Mouse (Mus musculus) hindbrain, embryonic 14.5 days (tissue): Measurements from ENCODE around the gene F2. TPM values are rescaled to one million over a fixed set of nuclear protein-coding genes. Genes with fewer than 3 reads are reported as not detected.

Experiments
- ATAC-seq: fragments of 200-750 bp; cut with Nextera tagmentation; 2 replicates; pipeline ENCODE4 v1.8.0; 2017; ENCODE audit warnings: moderate number of reproducible peaks, mild to moderate bottlenecking, moderate TSS enrichment, moderate library complexity; ENCODE audit not compliant: low FRiP score
- DNase-seq: peaks from one replicate; pipeline ENCODE4 v3.0.0-alpha.2; 2015; ENCODE audit warnings: low spot score
- H3K27ac ChIP-seq: fragments of 300-500 bp; sonication (generic); 2 replicates; pipeline ENCODE4 v1.5.1; 2014; ENCODE audit warnings: mild to moderate bottlenecking, moderate library complexity
- H3K27me3 ChIP-seq: fragments of 300-500 bp; sonication (generic); 2 replicates; pipeline ENCODE4 v1.6.1; 2014; ENCODE audit warnings: mild to moderate bottlenecking, low read length, mixed read lengths; ENCODE audit not compliant: control insufficient read depth, insufficient read depth
- H3K36me3 ChIP-seq: fragments of 300-500 bp; sonication (generic); replicated peaks from 2 replicates; pipeline ENCODE4 v1.6.1; 2014; ENCODE audit not compliant: control insufficient read depth, insufficient read depth
- H3K4me1 ChIP-seq: fragments of 300-500 bp; sonication (generic); replicated peaks from 2 replicates; pipeline ENCODE4 v1.6.1; 2014; ENCODE audit warnings: antibody characterized with exemption, low read length, mixed read lengths; ENCODE audit not compliant: control insufficient read depth, insufficient read depth
- H3K4me2 ChIP-seq: fragments of 300-500 bp; sonication (generic); replicated peaks from 2 replicates; pipeline ENCODE4 v1.6.1; 2014; ENCODE audit warnings: mild to moderate bottlenecking, moderate library complexity
- H3K4me3 ChIP-seq: fragments of 300-500 bp; sonication (generic); replicated peaks from 2 replicates; pipeline ENCODE4 v1.5.1; 2014; ENCODE audit warnings: mild to moderate bottlenecking, low read length
- H3K9ac ChIP-seq: fragments of 300-500 bp; sonication (generic); 2 replicates; pipeline ENCODE4 v1.6.1; 2014
- H3K9me3 ChIP-seq: fragments of 300-500 bp; sonication (generic); 2 replicates; pipeline ENCODE4 v1.6.1; 2016; ENCODE audit warnings: low read length; ENCODE audit not compliant: control insufficient read depth
- WGBS: fragments of 180-500 bp; shearing (Covaris S2); extraction: QIAGEN DNeasy Blood & Tissue Kit; methylation state at CpG from one replicate; pipeline ENCODE4 v1.1.7; 2014; 5-methylcytosine and 5-hydroxymethylcytosine counted together
- polyA plus RNA-seq: library from polyadenylated mRNA; unstranded; fragments of >200 nt; fragmentation: Nextera tagmentation; extraction: Ambion mirVana; gene quantifications from 2 replicates; pipeline ENCODE4 v1.2.1, GENCODE M21; 2014

Gene F2
- polyA plus RNA-seq: 0.09 and 0.12 TPM in 2 replicates

DNA sequence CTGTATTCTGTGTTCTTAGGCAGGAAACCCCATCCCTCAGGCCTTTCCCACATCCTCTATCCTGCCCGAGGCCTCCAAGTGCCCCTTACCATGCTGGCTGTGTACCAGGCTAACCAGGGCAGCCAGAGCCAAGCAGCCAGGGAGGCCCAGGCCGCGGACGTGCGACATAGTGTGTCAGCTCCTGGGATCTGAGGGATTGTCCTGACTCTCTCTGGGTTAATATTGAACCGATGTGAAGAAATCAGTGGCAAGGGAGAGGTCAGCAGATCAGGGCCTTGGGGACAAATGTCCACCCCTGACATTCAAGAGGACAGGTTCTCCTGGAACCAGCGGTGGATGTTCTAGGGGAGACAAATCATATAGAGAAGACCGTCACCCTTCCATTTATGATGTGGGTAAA lies at the start of gene F2:
F2 (minus strand) TSS at position 186 of the 400 bp plus-strand sequence.
- no peak within 1 kb of the TSS for H3K4me3 ChIP-seq
- no peak within 1 kb of the TSS for H3K9ac ChIP-seq
- no peak for DNase-seq
- no peak within 1 kb of the TSS for H3K27ac ChIP-seq
- no peaks in the 10 kb centered on the region for H3K9me3 ChIP-seq
- H3K4me2 ChIP-seq: no peak within 1 kb of the TSS
- no peaks in the 10 kb centered on the region for H3K4me1 ChIP-seq
- no peak for ATAC-seq
- 94% methylated on average over 8 of the region's 8 CpGs for WGBS
- no peaks in the 10 kb centered on the region for H3K36me3 ChIP-seq
- H3K27me3 ChIP-seq: no peaks in the 10 kb centered on the region

DNA sequence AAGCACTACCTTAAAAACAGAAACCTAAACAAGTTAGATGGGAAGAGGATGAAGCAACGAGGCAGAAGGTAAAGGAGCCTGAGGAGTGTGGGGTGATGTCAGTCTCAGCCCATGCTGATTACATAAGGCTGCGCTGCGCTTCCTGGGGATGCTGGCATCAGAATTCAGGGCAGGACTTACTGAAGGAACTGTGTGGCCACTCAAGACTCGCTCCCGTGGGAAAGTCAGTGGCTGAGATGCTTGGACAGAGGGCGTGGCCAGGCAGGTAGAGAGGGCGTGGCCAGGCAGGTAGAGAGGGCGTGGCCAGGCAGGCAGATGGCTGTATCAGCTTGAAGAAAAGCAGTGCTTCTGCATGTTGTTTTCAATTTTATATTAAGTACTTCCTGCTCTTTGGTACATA lies 47.7 kb upstream of the F2 start:
- ATAC-seq: no peak
- H3K36me3 ChIP-seq: peaks cover 90% of the 10 kb centered on the region
- no peak overlapping the region for H3K9ac ChIP-seq
- WGBS: 81% methylated on average over 8 of the region's 8 CpGs
- no peak overlapping the region for H3K27ac ChIP-seq
- no peak overlapping the region for H3K4me3 ChIP-seq
- no peaks in the 10 kb centered on the region for H3K27me3 ChIP-seq
- H3K4me1 ChIP-seq: no peaks in the 10 kb centered on the region
- no peaks in the 10 kb centered on the region for H3K9me3 ChIP-seq
- no peak overlapping the region for H3K4me2 ChIP-seq
- no peak for DNase-seq

DNA sequence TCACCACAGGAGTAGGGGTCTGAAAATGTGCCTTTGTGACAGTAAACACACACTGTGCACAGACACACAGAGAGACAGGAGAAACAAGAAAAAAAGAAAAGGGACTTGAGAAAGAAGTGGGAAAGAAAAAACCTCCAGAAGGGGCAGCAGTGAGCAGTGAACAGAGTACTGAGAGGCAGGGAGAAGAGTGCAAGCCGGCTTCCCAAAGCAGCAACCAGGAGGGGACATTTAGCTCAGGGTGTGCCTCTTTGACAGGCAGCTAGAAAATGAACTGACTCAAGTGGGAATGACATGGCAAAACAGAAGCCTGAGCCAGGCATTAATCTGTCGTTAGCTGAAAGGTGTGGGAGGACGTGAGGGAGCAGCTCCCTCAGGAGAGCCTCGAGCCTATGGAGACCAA lies 46.6 kb upstream of the F2 start:
- ATAC-seq (no peak), DNase-seq (peak; percentile 38)
- no peaks in the 10 kb centered on the region for H3K9me3 ChIP-seq
- H3K9ac ChIP-seq: no peak overlapping the region
- no peaks in the 10 kb centered on the region for H3K4me1 ChIP-seq
- WGBS: 57% methylated on average over 4 of the region's 4 CpGs
- no peaks in the 10 kb centered on the region for H3K27me3 ChIP-seq
- no peak overlapping the region for H3K4me3 ChIP-seq
- H3K27ac ChIP-seq: no peak overlapping the region
- no peak overlapping the region for H3K4me2 ChIP-seq
- H3K36me3 ChIP-seq: peaks cover 92% of the 10 kb centered on the region

DNA sequence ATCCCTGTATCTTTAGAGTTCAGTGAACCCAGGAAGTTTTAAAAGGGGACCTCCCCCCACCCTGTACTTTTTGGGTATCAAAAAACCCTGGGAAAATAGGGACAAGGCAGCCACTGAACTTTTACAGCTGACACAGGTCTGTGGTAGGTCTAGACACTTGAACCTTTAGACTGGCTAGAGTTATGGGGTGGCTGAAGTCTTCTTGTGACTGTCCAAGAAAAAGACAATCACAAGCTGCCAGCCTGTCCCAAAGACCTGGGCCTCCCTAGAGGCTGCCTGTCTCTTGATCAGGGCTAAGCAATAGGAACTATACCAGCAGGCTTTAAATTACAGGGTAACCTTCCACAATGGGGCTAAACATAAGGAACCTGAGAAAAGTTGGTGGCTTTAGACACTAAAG lies 40.7 kb upstream of the F2 start:
- Histone ChIP-seq H3K9me3 (no peaks in the 10 kb centered on the region), H3K9ac (no peak overlapping the region), H3K4me2 (no peak overlapping the region), H3K27me3 (no peaks in the 10 kb centered on the region), H3K4me1 (no peaks in the 10 kb centered on the region), H3K27ac (no peak overlapping the region), H3K4me3 (no peak overlapping the region), H3K36me3 (peaks cover 98% of the 10 kb centered on the region)
- no peak for DNase-seq
- ATAC-seq: no peak

DNA sequence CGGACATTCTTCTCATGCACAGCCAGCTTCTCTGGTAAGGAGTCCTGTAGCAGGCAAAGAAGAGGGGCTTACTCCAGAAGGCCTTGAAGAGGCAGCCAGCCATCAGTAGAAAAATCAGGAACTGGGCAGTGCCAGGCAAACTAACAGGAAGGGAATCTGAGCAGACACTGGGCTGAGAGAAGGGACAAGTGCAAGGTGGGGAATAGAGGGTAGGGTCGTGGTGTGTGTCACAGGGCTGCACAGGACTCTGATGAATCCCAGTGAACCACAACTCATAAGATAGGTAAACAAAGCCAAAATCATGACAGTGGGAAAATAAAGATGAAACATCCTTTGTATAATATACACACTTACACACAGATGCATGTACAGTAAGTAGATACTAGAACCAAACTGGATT lies 40.2 kb upstream of the F2 start:
- H3K9me3 ChIP-seq: no peaks in the 10 kb centered on the region
- no peak overlapping the region for H3K4me2 ChIP-seq
- H3K4me1 ChIP-seq: no peaks in the 10 kb centered on the region
- peaks cover 98% of the 10 kb centered on the region for H3K36me3 ChIP-seq
- H3K4me3 ChIP-seq: no peak overlapping the region
- no peak for ATAC-seq
- H3K27ac ChIP-seq: no peak overlapping the region
- WGBS: 92% methylated on average over 2 of the region's 2 CpGs
- no peak overlapping the region for H3K9ac ChIP-seq
- no peaks in the 10 kb centered on the region for H3K27me3 ChIP-seq
- no peak for DNase-seq

DNA sequence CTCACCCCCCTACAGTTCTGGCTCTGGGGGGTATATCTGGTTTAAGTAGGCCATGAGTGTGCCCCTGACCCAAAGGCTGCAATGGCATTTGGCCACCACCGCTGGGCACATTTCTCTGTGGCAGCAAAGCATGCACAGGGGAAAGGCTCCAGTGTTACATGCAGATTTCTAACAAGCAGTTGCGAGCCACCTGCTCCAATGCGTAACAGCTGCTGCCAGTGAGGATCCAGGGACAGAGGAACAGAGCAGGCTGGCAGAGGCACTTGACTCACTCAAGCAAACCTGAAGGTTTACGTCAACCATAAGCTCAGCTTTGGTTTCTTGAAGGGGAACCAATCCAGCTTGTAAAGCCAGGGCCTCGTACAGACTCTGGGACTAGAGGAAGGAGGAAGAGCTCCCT lies 38.7 kb upstream of the F2 start:
- no peak overlapping the region for H3K27ac ChIP-seq
- H3K9ac ChIP-seq: no peak overlapping the region
- no peak overlapping the region for H3K4me2 ChIP-seq
- H3K36me3 ChIP-seq: peaks cover 98% of the 10 kb centered on the region
- ATAC-seq (no peak), DNase-seq (no peak)
- no peaks in the 10 kb centered on the region for H3K4me1 ChIP-seq
- no peak overlapping the region for H3K4me3 ChIP-seq
- 91% methylated on average over 5 of the region's 5 CpGs for WGBS
- H3K9me3 ChIP-seq: no peaks in the 10 kb centered on the region
- H3K27me3 ChIP-seq: no peaks in the 10 kb centered on the region

DNA sequence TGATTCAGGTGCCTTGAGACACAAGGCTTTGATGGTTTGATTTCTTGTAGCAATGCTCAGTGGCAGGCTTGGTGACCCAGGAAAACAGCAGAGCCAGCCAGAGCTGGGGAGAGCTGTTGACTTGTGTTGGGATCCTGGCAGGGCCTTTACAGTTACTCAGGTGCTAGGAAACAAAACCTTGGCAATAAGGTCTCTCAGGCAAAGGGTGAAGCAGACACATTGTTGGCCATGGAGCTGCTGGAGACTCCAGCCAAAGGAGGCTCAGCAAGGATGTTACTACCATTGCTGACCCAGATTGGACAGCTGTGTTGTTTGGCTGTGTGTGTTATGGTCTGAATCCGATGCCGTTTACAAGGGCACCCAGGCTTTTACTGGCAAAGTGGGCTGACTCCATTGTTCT lies 37.4 kb upstream of the F2 start:
- no peaks in the 10 kb centered on the region for H3K27me3 ChIP-seq
- WGBS: 88% methylated on average over 2 of the region's 2 CpGs
- no peak overlapping the region for H3K9ac ChIP-seq
- no peaks in the 10 kb centered on the region for H3K9me3 ChIP-seq
- no peak overlapping the region for H3K27ac ChIP-seq
- H3K36me3 ChIP-seq: peaks cover 98% of the 10 kb centered on the region
- no peak overlapping the region for H3K4me2 ChIP-seq
- ATAC-seq (no peak), DNase-seq (no peak)
- no peaks in the 10 kb centered on the region for H3K4me1 ChIP-seq
- no peak overlapping the region for H3K4me3 ChIP-seq

DNA sequence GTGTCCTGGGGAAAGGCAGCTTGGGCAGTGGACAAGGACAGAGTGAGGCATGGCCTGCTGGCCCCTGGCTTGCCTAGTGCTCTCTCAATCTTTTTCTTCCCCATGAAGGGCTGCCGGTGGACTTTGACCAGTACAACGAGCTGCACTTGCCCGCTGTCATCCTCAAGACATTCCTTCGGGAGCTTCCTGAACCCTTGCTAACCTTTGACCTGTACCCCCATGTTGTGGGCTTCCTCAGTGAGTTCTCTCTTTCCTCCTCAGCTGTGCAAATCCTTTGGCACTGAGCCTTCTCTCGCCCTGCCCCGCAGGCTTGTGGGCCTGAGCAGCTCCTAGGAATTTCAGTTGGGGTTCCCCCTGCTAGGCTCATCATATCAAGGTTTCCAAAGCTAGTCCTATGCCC lies 33.8 kb upstream of the F2 start:
- Histone ChIP-seq H3K4me2 (no peak overlapping the region), H3K9me3 (no peaks in the 10 kb centered on the region), H3K4me3 (no peak overlapping the region), H3K27me3 (no peaks in the 10 kb centered on the region), H3K27ac (no peak overlapping the region), H3K4me1 (no peaks in the 10 kb centered on the region), H3K36me3 (peaks cover 94% of the 10 kb centered on the region), H3K9ac (no peak overlapping the region)
- DNase-seq: no peak
- 91% methylated on average over 5 of the region's 6 CpGs for WGBS
- ATAC-seq: no peak

DNA sequence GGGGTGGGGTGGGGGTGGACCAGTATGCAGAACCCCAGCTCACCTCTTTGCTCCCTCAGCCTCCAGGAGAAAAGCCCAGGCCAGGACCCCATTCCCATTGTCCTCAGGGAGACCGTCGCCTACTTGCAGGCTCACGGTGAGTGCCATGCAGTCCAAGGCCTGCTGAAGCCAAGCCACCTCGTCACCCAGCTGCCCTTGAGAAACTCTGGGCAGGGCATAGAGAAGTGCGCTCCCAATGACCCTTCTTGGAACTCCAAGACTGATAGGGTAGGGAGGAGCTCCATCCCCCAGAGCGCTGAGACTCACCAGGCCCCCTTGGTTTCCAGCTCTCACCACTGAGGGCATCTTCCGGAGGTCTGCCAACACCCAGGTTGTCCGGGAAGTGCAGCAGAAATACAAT lies 33.1 kb upstream of the F2 start:
- WGBS: 89% methylated on average over 8 of the region's 8 CpGs
- no peak for ATAC-seq
- H3K36me3 ChIP-seq: peaks cover 94% of the 10 kb centered on the region

DNA sequence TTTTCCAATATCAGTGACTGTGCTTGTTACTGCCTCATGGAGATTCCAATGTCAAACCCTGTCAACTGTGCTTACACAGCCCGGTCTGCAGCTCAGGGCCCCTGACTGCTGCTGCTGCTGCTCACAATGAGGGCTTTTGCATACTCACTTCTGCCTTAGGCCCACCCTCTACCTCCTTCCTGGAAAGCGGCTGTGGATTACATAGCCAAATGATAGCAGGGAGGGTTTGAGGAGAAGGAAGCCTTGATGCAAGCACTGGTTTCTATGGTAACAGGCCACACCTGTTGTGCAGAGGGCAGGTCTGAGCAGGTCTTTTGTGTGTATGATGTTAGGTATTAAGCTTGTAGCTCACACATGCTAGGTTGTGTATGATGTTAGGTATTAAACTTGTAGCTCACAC lies 31.5 kb upstream of the F2 start:
- DNase-seq (no peak), ATAC-seq (no peak)
- WGBS: 82% methylated on average over 2 of the region's 2 CpGs
- Histone ChIP-seq H3K27me3 (no peaks in the 10 kb centered on the region), H3K9ac (no peak overlapping the region), H3K4me3 (no peak overlapping the region), H3K27ac (no peak overlapping the region), H3K4me2 (no peak overlapping the region), H3K36me3 (peaks cover 94% of the 10 kb centered on the region), H3K4me1 (no peaks in the 10 kb centered on the region), H3K9me3 (no peaks in the 10 kb centered on the region)

More for the DNA sequence above, 33.1 kb upstream of the F2 start:
- H3K27ac ChIP-seq: no peak overlapping the region
- H3K9me3 ChIP-seq: no peaks in the 10 kb centered on the region
- DNase-seq: no peak
- H3K4me3 ChIP-seq: no peak overlapping the region
- H3K4me1 ChIP-seq: no peaks in the 10 kb centered on the region
- no peak overlapping the region for H3K4me2 ChIP-seq
- H3K27me3 ChIP-seq: no peaks in the 10 kb centered on the region
- no peak overlapping the region for H3K9ac ChIP-seq
